Mouse (Mus musculus): ENCODE measurements around the gene Gm382. TPM values are rescaled to one million over a fixed set of nuclear protein-coding genes. Genes with fewer than 3 reads are reported as not detected.

Gene Gm382
- polyA plus RNA-seq (2012; rRNA removed) = not detected in 2 replicates

GRCm38 (mm10) chrX:127039672-127040071 is at the start of gene Gm382:
Gene Gm382, plus strand, starts transcription at chrX:127039972.
- no peak for DNase-seq (ENCODE audit: low read depth)

GRCm38 (mm10) chrX:127070179-127070578 is 30.4 kb downstream of the Gm382 start:
- DNase-seq (ENCODE audit: low read depth) = no peak

GRCm38 (mm10) chrX:127091282-127091681 is 51.5 kb downstream of the Gm382 start:
- DNase-seq (ENCODE audit: low read depth) = no peak

GRCm38 (mm10) chrX:127093036-127093435 is 53.3 kb downstream of the Gm382 start:
- no peak for DNase-seq (ENCODE audit: low read depth)

- no peak for DNase-seq (ENCODE audit: low read depth)
Measured at GRCm38 (mm10) chrX:127093961-127094360, 54.2 kb downstream of the Gm382 start.

- DNase-seq (ENCODE audit: low read depth) = no peak
Measured at GRCm38 (mm10) chrX:127104341-127104740, 64.6 kb downstream of the Gm382 start.

Other genes starting within 250 kb of the Gm382 start
- gene 4932411N23Rik, start 224.1 kb upstream of the Gm382 start, polyA plus RNA-seq (2012; rRNA removed) = not detected in 2 replicates